Mouse (Mus musculus) heart, postnatal 0 days (tissue): ENCODE data around the gene Dyrk1a.

Source experiments
- CTCF ChIP-seq: IDR thresholded peaks from 2 replicates; pipeline ENCODE4 v1.5.1; 2016; ENCODE audit warnings: antibody characterized with exemption, control low read depth, low read depth
- EP300 ChIP-seq: IDR thresholded peaks from 2 replicates; pipeline ENCODE4 v1.6.1; 2016; ENCODE audit warnings: antibody characterized with exemption, low read depth

GRCm38 (mm10) chr16:94652091-94652713 lies 82.4 kb downstream of the Dyrk1a start:
- TF ChIP-seq CTCF (no peak), EP300 (no peak)
